Mouse (Mus musculus) megakaryocyte, embryonic 14.5 days (primary cell): ENCODE measurements around the gene Ttc39b. TPM values are rescaled to one million over a fixed set of nuclear protein-coding genes. Genes with fewer than 3 reads are reported as not detected.
A peak's percentile ranks its signal among the peaks of the same experiment; 100 is the strongest.

Source experiments
- H3K27me3 ChIP-seq: replicated peaks from 2 replicates; pipeline ENCODE3; 2012; ENCODE audit warnings: inconsistent platforms
- H3K36me3 ChIP-seq: replicated peaks from 2 replicates; pipeline ENCODE3; 2012; ENCODE audit warnings: low read length, inconsistent platforms, mixed read lengths
- H3K4me1 ChIP-seq: 2 replicates; pipeline ENCODE4 v1.6.1; 2012; ENCODE audit warnings: inconsistent platforms
- H3K4me3 ChIP-seq: replicated peaks from 2 replicates; pipeline ENCODE3; 2012; ENCODE audit warnings: moderate library complexity, mild to moderate bottlenecking, inconsistent platforms
- H3K9me3 ChIP-seq: 2 replicates; pipeline ENCODE4 v1.6.1; 2012; ENCODE audit warnings: inconsistent platforms
- FLI1 ChIP-seq: IDR thresholded peaks from 2 replicates; pipeline ENCODE4 v1.6.1; 2012; ENCODE audit warnings: low read length, inconsistent platforms, mixed read lengths
- GATA1 ChIP-seq: IDR thresholded peaks from 3 replicates; pipeline ENCODE4 v1.6.1; 2012; ENCODE audit warnings: mixed read lengths, low read length, inconsistent platforms, borderline replicate concordance
- polyA plus RNA-seq: library from polyadenylated mRNA; stranded (reverse); fragments of >175 nt; gene quantifications from 2 replicates; pipeline ENCODE4 v1.2.3, GENCODE M21; 2012; ENCODE audit warnings: low replicate concordance; ENCODE audit not compliant: insufficient read depth

Gene Ttc39b
- polyA plus RNA-seq, 1 experiment = 2.4 TPM

DNA sequence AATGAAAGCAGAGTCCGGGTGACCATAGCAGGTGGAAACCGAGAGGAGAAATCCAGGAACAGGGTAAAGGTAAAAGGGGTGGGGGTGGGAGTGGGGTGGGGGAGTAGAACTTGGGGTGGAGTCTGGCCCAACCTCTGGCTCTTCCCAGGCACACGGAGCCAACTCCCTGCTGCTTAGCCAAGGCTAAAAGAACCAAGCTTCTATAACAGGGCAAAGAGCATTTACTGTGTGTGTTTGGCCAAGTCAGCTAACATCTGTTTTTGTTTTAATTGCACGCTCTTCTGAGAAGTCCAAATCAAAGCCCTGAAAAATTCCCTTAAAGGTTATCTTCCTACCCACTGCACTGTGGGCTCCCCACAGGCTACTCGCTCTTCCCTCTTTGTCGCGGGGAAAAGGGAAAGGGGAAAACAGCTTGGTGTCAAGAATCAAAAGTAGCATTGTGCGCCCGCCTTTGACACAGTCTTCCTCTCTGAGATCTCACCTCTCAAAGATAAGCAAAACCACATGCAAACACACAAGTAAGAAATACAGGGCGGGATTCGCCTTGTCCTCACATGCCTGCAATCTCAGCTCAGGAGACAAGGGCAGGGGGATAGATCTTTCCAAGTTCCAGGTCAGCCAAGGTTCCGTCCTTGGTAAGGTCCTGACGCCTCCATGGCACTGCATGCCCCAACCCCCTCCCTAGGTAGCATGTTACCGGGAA lies 18.4 kb upstream of the Ttc39b start:
- no peak for TF ChIP-seq GATA1
- no peak for TF ChIP-seq FLI1
- Histone ChIP-seq H3K27me3 (peaks cover 64% of the 10 kb centered on the region), H3K36me3 (no peaks in the 10 kb centered on the region)

DNA sequence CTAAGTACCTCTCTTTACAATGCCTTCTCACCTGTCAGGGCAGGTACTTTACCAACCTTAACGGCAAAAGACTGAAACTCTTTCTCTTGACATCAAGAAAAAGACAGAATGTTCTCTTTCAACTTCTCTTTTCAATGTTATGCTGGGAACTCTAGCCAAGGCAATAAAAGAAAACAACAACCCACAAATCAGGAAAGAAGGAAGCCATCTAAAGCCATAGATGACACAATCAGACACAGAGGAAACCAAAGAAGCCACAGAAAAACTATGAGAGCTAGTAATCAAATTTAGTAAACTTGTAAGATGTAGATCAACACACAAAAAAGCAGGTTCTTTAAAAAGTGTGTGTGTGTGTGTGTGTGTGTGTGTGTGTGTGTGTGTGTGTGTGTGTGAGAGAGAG lies 15.3 kb upstream of the Ttc39b start:
- Histone ChIP-seq H3K4me3 (no peak overlapping the region), H3K36me3 (no peaks in the 10 kb centered on the region), H3K9me3 (peaks cover 15% of the 10 kb centered on the region), H3K4me1 (no peaks in the 10 kb centered on the region), H3K27me3 (peaks cover 62% of the 10 kb centered on the region)
- TF ChIP-seq GATA1 (no peak), FLI1 (no peak)

More for the DNA sequence above, 18.4 kb upstream of the Ttc39b start:
- H3K4me1 ChIP-seq = no peaks in the 10 kb centered on the region
- peaks cover 14% of the 10 kb centered on the region for H3K9me3 ChIP-seq
- H3K4me3 ChIP-seq = no peak overlapping the region

DNA sequence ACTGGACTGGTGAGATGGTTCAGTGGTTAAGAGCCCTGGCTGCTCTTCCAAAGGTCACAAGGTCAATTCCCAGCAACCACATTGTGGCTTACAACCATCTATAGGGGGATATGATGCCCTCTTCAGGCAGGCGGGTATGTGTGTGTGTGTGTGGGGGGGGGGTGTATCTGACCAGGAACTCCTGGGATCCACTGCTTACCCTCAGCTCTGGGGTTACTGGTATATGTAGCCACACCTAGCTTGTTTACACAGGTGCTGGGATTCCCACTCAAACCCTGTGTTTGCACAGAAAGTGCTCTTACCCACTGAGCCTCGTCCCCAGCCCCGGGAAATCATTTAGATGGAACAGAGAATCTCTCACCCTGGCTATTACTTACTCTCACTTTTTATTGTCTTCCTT lies 13.7 kb upstream of the Ttc39b start:
- H3K36me3 ChIP-seq = no peaks in the 10 kb centered on the region
- H3K27me3 ChIP-seq = peaks cover 66% of the 10 kb centered on the region
- no peak for TF ChIP-seq GATA1
- no peak for TF ChIP-seq FLI1
- no peaks in the 10 kb centered on the region for H3K4me1 ChIP-seq
- H3K9me3 ChIP-seq = peaks cover 12% of the 10 kb centered on the region
- H3K4me3 ChIP-seq = no peak overlapping the region

DNA sequence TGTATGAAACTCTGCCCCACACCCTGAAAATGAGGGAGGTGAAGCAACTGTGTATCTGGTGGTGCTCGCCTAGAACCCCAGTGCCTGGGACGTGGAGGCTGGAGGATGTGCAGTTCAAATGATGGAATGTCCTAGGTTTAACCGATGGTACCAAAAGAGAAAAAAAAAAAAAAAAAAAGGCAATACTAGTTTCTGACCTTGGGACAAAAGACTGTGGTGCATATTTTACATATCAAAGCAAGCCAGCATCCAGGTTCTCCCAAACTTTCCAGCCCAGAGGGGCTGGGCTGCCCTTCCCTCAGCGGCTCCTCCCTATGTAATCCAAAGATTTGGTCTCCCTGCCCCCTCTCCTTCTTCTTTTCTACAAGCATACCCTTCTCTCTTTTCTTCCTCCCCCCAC lies 6.3 kb upstream of the Ttc39b start:
- no peaks in the 10 kb centered on the region for H3K36me3 ChIP-seq
- H3K9me3 ChIP-seq = no peaks in the 10 kb centered on the region
- TF ChIP-seq FLI1 (no peak), GATA1 (no peak)
- no peak overlapping the region for H3K4me3 ChIP-seq
- H3K27me3 ChIP-seq = peaks cover 43% of the 10 kb centered on the region
- H3K4me1 ChIP-seq = peaks cover 17% of the 10 kb centered on the region

- Histone ChIP-seq H3K4me1 (peaks cover 18% of the 10 kb centered on the region), H3K4me3 (no peak overlapping the region), H3K36me3 (no peaks in the 10 kb centered on the region), H3K27me3 (peaks cover 39% of the 10 kb centered on the region), H3K9me3 (no peaks in the 10 kb centered on the region)
- no peak for TF ChIP-seq GATA1
- no peak for TF ChIP-seq FLI1
Measured at GRCm38 (mm10) chr4:83329615-83330014, 5.6 kb upstream of the Ttc39b start.

GRCm38 (mm10) chr4:83328026-83328945 lies 4.2 kb upstream of the Ttc39b start:
- H3K4me3 ChIP-seq = peak overlapping the region; percentile 71

DNA sequence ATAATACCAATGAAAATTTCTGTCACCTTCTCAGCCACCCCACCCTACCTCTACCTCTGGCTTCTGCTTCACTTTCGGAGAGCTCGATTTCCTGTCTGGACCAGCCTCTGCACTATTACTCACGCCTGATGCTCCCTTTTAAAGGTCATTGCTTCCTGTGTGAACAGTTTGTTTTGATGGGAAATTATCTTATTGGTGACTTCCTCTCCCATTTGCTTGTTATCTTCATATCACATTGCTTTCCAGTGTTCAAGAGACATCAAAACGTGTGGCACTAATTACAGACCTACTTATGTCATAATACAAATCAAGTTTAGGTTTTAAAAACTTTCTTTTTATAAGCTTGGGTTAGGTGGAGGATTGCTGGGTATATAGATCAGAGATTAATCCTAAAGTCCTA lies 3.5 kb upstream of the Ttc39b start:
- H3K36me3 ChIP-seq = no peaks in the 10 kb centered on the region
- H3K9me3 ChIP-seq = no peaks in the 10 kb centered on the region
- TF ChIP-seq GATA1 = no peak
- H3K4me3 ChIP-seq = peak overlapping the region; percentile 71
- H3K27me3 ChIP-seq = peaks cover 20% of the 10 kb centered on the region
- H3K4me1 ChIP-seq = peaks cover 30% of the 10 kb centered on the region

More at GRCm38 (mm10) chr4:83328026-83328945, 4.2 kb upstream of the Ttc39b start:
- peaks cover 23% of the 10 kb centered on the region for H3K4me1 ChIP-seq
- no peaks in the 10 kb centered on the region for H3K9me3 ChIP-seq
- TF ChIP-seq GATA1 (no peak), FLI1 (no peak)
- H3K27me3 ChIP-seq = peaks cover 28% of the 10 kb centered on the region
- H3K36me3 ChIP-seq = no peaks in the 10 kb centered on the region

DNA sequence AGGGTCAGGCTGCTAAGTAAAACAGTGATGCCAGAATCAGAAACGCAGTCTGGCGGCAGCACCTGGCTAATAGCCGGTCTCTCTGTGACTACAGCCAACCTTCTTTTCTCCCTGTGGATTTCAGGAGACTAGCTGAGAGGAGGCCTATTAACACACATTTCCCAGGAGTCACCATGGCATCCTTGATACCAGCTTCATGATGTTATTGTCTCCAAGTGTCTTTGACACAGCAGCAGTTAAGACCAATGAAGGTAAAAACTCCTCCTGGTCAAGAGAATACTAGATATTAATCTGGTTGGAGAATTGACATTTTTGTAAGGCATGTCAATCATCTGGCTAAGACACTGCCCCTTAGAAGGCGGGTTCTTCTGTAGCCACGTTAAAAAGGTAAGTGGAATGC lies 1.3 kb upstream of the Ttc39b start:
- TF ChIP-seq FLI1 = no peak
- no peak for TF ChIP-seq GATA1
- H3K4me3 ChIP-seq = no peak overlapping the region
- no peaks in the 10 kb centered on the region for H3K9me3 ChIP-seq
- H3K27me3 ChIP-seq = peaks cover 12% of the 10 kb centered on the region
- peaks cover 42% of the 10 kb centered on the region for H3K4me1 ChIP-seq
- H3K36me3 ChIP-seq = no peaks in the 10 kb centered on the region

DNA sequence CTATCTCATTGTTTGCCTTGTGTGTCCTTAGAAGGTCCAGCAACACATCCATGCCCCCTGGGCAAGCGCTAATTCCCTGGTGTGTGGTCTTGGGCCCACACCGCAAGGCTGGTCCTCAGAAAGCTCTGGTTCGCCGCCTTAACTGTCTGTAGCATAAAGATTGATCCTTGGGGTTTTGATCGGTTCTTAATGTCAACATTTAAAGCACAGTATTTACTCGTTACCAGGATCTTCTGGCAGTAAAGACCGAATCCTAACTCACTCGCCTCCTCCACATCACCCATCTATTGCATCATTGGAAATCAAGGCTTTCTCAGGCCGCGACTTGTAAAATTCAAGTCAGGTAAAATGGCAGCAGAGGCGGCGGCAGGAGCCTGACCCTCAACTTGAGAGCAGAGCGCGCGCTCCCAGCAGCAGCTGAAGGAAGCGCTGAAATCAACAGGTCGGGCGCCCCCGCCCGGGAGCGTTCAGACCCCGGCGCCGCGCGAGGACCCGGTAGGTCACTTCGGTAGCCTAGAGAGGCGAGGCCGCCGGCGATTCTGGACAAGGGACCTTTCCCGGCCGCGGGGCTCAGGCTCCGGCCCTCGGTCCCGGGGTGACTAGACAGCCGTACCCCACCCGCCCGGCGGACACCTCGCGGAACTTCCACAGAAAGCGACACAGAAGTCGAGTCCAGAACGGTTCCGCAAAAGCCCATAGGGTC lies 703 bp downstream of the Ttc39b start:
- Histone ChIP-seq H3K4me3 (peak overlapping the region; percentile 98), H3K4me1 (peaks cover 41% of the 10 kb centered on the region), H3K27me3 (no peaks in the 10 kb centered on the region), H3K36me3 (no peaks in the 10 kb centered on the region), H3K9me3 (no peaks in the 10 kb centered on the region)
- no peak for TF ChIP-seq FLI1
- no peak for TF ChIP-seq GATA1
